Mouse (Mus musculus) forebrain, postnatal 0 days (tissue): ENCODE measurements at regions not wholly inside any gene's neighbourhood (a gene's known extent, or its start where the extent isn't known, plus 50 kb on each side); places are given as distances from the start of the nearest gene placed in this dataset.
A peak's percentile ranks its signal among the peaks of the same experiment; 100 is the strongest.
"Not testable (repeated sequence)": the region's sequence is repeated elsewhere in the genome, so short reads cannot be mapped to it uniquely, and the experiment has no call there.

ENCODE experiments used
- ATAC-seq: fragments of 200-750 bp; cut with Nextera tagmentation; 2 replicates; pipeline ENCODE4 v1.8.0; 2017; ENCODE audit warnings: mild to moderate bottlenecking, moderate library complexity
- DNase-seq: peaks from one replicate; pipeline ENCODE4 v3.0.0-alpha.2; 2015
- H3K27ac ChIP-seq: fragments of 300-500 bp; sonication (generic); 2 replicates; pipeline ENCODE4 v1.5.1; 2014; ENCODE audit warnings: low read depth, mild to moderate bottlenecking, antibody characterized with exemption, low read length, moderate library complexity, mixed read lengths
- H3K27me3 ChIP-seq: fragments of 300-500 bp; sonication (generic); 2 replicates; pipeline ENCODE4 v1.6.1; 2014; ENCODE audit warnings: mild to moderate bottlenecking, low read length, mixed read lengths; ENCODE audit not compliant: insufficient read depth
- H3K36me3 ChIP-seq: fragments of 300-500 bp; sonication (generic); 2 replicates; pipeline ENCODE4 v1.6.1; 2014; ENCODE audit warnings: mild to moderate bottlenecking, moderate library complexity; ENCODE audit not compliant: insufficient read depth
- H3K4me1 ChIP-seq: fragments of 300-500 bp; sonication (generic); 2 replicates; pipeline ENCODE4 v1.6.1; 2014; ENCODE audit warnings: antibody characterized with exemption; ENCODE audit not compliant: insufficient read depth
- H3K4me2 ChIP-seq: fragments of 300-500 bp; sonication (generic); 2 replicates; pipeline ENCODE4 v1.6.1; 2014; ENCODE audit warnings: low read depth, mild to moderate bottlenecking, moderate library complexity
- H3K4me3 ChIP-seq: fragments of 300-500 bp; sonication (generic); 2 replicates; pipeline ENCODE4 v1.5.1; 2014; ENCODE audit warnings: low read depth, low read length, mixed read lengths
- H3K9ac ChIP-seq: fragments of 300-500 bp; sonication (generic); 2 replicates; pipeline ENCODE4 v1.6.1; 2014; ENCODE audit warnings: mild to moderate bottlenecking
- H3K9me3 ChIP-seq: fragments of 300-500 bp; sonication (generic); 2 replicates; pipeline ENCODE4 v1.6.1; 2016; ENCODE audit warnings: low read length
- CTCF ChIP-seq: sonication (generic); IDR thresholded peaks from 2 replicates; pipeline ENCODE4 v1.5.1; 2016; ENCODE audit warnings: antibody characterized with exemption, control low read depth, low read depth
- WGBS: fragments of 180-500 bp; shearing (Covaris S2); extraction: QIAGEN DNeasy Blood & Tissue Kit; methylation state at CpG from one replicate; pipeline ENCODE4 v1.1.7; 2014; 5-methylcytosine and 5-hydroxymethylcytosine counted together

GRCm38 (mm10) chr15:41329286-41329685, 1195.1 kb downstream of the 9330182O14Rik start:
- Histone ChIP-seq H3K4me1 (no peaks in the 10 kb centered on the region), H3K4me2 (no peak overlapping the region), H3K4me3 (no peak overlapping the region), H3K27me3 (no peaks in the 10 kb centered on the region), H3K9ac (no peak overlapping the region), H3K36me3 (no peaks in the 10 kb centered on the region), H3K27ac (no peak overlapping the region), H3K9me3 (no peaks in the 10 kb centered on the region)
- DNase-seq: no peak
- no peak for ATAC-seq
- TF ChIP-seq CTCF: no peak
- 73% methylated on average over 2 of the region's 2 CpGs for WGBS

DNA sequence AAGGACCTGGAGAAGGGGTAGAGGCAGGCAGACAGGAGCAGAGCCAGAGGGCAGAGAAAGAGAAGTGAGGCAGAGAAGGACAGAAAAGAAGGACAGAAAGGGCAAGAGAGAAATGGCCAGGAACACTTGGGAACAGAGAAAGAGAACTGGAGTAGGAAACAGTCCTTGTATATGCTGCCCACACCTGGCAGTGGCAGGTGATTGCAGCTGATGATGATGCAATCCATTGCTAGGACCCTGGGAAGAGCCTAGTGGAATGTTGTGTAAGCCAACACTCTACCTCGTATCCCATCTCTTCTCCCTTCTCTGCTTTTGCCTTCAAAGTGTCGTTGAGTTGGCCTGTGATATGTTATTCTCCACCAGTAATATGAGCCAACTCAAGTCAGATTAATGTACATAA, 1195.9 kb downstream of the 9330182O14Rik start:
- no peaks in the 10 kb centered on the region for H3K4me1 ChIP-seq
- no peak overlapping the region for H3K9ac ChIP-seq
- H3K27me3 ChIP-seq: no peaks in the 10 kb centered on the region
- DNase-seq (no peak), ATAC-seq (no peak)
- no peak overlapping the region for H3K4me2 ChIP-seq
- no peaks in the 10 kb centered on the region for H3K36me3 ChIP-seq
- 47% methylated on average over 2 of the region's 2 CpGs for WGBS
- no peak overlapping the region for H3K27ac ChIP-seq
- H3K4me3 ChIP-seq: no peak overlapping the region
- TF ChIP-seq CTCF: no peak
- H3K9me3 ChIP-seq: no peaks in the 10 kb centered on the region

GRCm38 (mm10) chr15:41332451-41332850, 1198.3 kb downstream of the 9330182O14Rik start:
- Histone ChIP-seq H3K27ac (no peak overlapping the region), H3K4me3 (no peak overlapping the region), H3K27me3 (no peaks in the 10 kb centered on the region), H3K4me2 (no peak overlapping the region), H3K9ac (no peak overlapping the region), H3K4me1 (no peaks in the 10 kb centered on the region), H3K9me3 (no peaks in the 10 kb centered on the region), H3K36me3 (no peaks in the 10 kb centered on the region)
- ATAC-seq (no peak), DNase-seq (no peak)
- 87% methylated on average over 1 of the region's 1 CpGs for WGBS
- TF ChIP-seq CTCF: no peak

DNA sequence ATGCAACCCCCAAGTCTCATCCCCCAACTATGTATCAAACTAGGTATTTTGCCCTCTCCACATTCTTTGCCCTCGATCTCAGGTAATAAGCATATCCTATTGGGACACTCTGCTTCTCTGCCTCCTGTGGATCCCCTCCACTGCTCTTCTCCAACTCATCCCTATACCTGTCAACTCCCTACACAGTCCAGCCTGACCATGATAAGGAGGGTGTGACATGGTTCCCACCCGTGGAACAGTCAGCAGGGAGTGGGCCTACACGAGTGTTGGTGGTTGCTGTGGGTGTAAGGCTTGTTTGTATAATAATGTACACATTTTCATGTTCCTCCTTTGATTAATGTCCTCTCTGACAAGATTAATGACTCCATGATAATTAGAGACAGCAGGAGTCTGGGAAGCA, 1199.0 kb downstream of the 9330182O14Rik start:
- DNase-seq: no peak
- 77% methylated on average over 3 of the region's 3 CpGs for WGBS
- Histone ChIP-seq H3K4me2 (no peak overlapping the region), H3K27me3 (no peaks in the 10 kb centered on the region), H3K9ac (no peak overlapping the region), H3K9me3 (no peaks in the 10 kb centered on the region), H3K27ac (no peak overlapping the region), H3K4me1 (no peaks in the 10 kb centered on the region), H3K36me3 (no peaks in the 10 kb centered on the region), H3K4me3 (no peak overlapping the region)
- TF ChIP-seq CTCF: no peak
- no peak for ATAC-seq

- not testable (repeated sequence) for H3K36me3 ChIP-seq, H3K9me3 ChIP-seq, ATAC-seq, H3K4me2 ChIP-seq, H3K27ac ChIP-seq, H3K4me1 ChIP-seq, H3K4me3 ChIP-seq, H3K9ac ChIP-seq, DNase-seq, H3K27me3 ChIP-seq
- 89% methylated on average over 2 of the region's 2 CpGs for WGBS
These were observed 1206.5 kb downstream of the 9330182O14Rik start for GRCm38 (mm10) chr15:41340621-41341020.

- Histone ChIP-seq H3K27me3 (no peaks in the 10 kb centered on the region), H3K36me3 (no peaks in the 10 kb centered on the region), H3K4me3 (no peak overlapping the region), H3K4me2 (no peak overlapping the region), H3K9me3 (no peaks in the 10 kb centered on the region), H3K27ac (no peak overlapping the region), H3K4me1 (no peaks in the 10 kb centered on the region), H3K9ac (no peak overlapping the region)
- 87% methylated on average over 2 of the region's 2 CpGs for WGBS
- 0 out of 2 replicates have a peak, but pooled peaks have one; percentile 11 for TF ChIP-seq CTCF
- no peak for DNase-seq
- no peak for ATAC-seq
These were observed 1211.4 kb downstream of the 9330182O14Rik start for GRCm38 (mm10) chr15:41345554-41345953.

GRCm38 (mm10) chr15:41347221-41347620, 1213.1 kb downstream of the 9330182O14Rik start:
- WGBS: 91% methylated on average over 5 of the region's 5 CpGs
- no peak for TF ChIP-seq CTCF
- H3K4me3 ChIP-seq: no peak overlapping the region
- H3K27me3 ChIP-seq: no peaks in the 10 kb centered on the region
- no peaks in the 10 kb centered on the region for H3K4me1 ChIP-seq
- no peak overlapping the region for H3K4me2 ChIP-seq
- H3K9ac ChIP-seq: no peak overlapping the region
- no peaks in the 10 kb centered on the region for H3K36me3 ChIP-seq
- H3K27ac ChIP-seq: no peak overlapping the region
- DNase-seq (no peak), ATAC-seq (no peak)
- H3K9me3 ChIP-seq: no peaks in the 10 kb centered on the region

GRCm38 (mm10) chr15:41352129-41352528, 1218.0 kb downstream of the 9330182O14Rik start:
- Histone ChIP-seq H3K27me3 (no peaks in the 10 kb centered on the region), H3K4me2 (no peak overlapping the region), H3K4me1 (no peaks in the 10 kb centered on the region), H3K36me3 (no peaks in the 10 kb centered on the region), H3K4me3 (no peak overlapping the region), H3K9ac (no peak overlapping the region), H3K9me3 (no peaks in the 10 kb centered on the region), H3K27ac (no peak overlapping the region)
- ATAC-seq (no peak), DNase-seq (no peak)
- no peak for TF ChIP-seq CTCF
- WGBS: 40% methylated on average over 1 of the region's 2 CpGs
